ENCODE assay signal across 7 mouse cellular contexts in the genomic region with DNA sequence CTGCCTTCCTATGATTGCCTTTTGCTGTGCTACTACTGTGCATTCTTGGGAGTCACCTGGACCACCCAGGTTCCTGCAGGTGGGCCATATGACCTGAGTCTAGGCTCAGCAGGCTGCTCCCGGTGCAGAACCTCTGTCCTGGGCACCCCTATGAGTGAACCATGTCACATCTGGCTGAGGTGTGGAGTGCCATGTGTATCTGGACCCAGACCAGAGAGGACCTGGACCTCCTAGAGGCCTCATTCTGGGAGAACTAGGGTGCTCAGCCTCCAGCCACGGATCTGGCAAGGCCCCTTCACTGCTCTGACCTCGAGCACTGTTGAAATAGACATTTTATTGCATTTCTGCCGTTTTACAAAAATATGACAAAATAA. TPM values are rescaled to one million over a fixed set of nuclear protein-coding genes. Genes with fewer than 3 reads are reported as not detected.
DNase-seq lines count a peak whose midpoint lies in the region; ATAC-seq lines count a peak whose summit lies in the region.

No protein-coding gene starts in this region.

- H3K27ac ChIP-seq in liver, embryonic 11.5 days (ENCODE audit: low read depth, low read length): peak overlapping the region; percentile 73; the same call in 1 of the 2 replicates
- H3K27ac ChIP-seq in forebrain, embryonic 11.5 days (ENCODE audit: low read depth, low read length): peak overlapping the region; percentile 64; the same call in 1 of the 2 replicates
- peak overlapping the region; percentile 79; the same call in 1 of the 2 replicates for H3K27ac ChIP-seq in limb, embryonic 12.5 days
- H3K27ac ChIP-seq in stomach, embryonic 14.5 days (ENCODE audit: low read length): peak overlapping the region; percentile 79; the same call in 1 of the 2 replicates

- no peak for ATAC-seq in liver, embryonic 11.5 days (replicated peaks; ENCODE audit: low FRiP score)
- ATAC-seq in forebrain, embryonic 11.5 days (replicated peaks; ENCODE audit: low FRiP score): peak; percentile 19
- peak; percentile 11; the same call in 1 of the 2 replicates for ATAC-seq in limb, embryonic 12.5 days (ENCODE audit: insufficient number of reproducible peaks, insufficient read depth, low FRiP score, low TSS enrichment, low read depth)
- ATAC-seq in stomach, embryonic 14.5 days (ENCODE audit: insufficient number of reproducible peaks, insufficient read depth, low FRiP score, low read depth): no peak

- peaks cover 4% of the 10 kb centered on the region for H3K27me3 ChIP-seq in liver, embryonic 11.5 days (replicated peaks; ENCODE audit: control insufficient read depth, insufficient read depth, low read length)
- no peaks in the 10 kb centered on the region for H3K27me3 ChIP-seq in forebrain, embryonic 11.5 days (ENCODE audit: control insufficient read depth, insufficient read depth, low read length)
- H3K27me3 ChIP-seq in limb, embryonic 12.5 days: no peaks in the 10 kb centered on the region
- H3K27me3 ChIP-seq in stomach, embryonic 14.5 days (ENCODE audit: control insufficient read depth, insufficient read depth, low read length): no peaks in the 10 kb centered on the region

- peak overlapping the region; percentile 70 for H3K4me3 ChIP-seq in liver, embryonic 11.5 days (ENCODE audit: low read depth, low read length)
- peak overlapping the region; percentile 51 for H3K4me3 ChIP-seq in forebrain, embryonic 11.5 days (ENCODE audit: low read depth, low read length)
- peak overlapping the region; percentile 64 for H3K4me3 ChIP-seq in limb, embryonic 12.5 days (replicated peaks)
- peak overlapping the region; percentile 57 for H3K4me3 ChIP-seq in stomach, embryonic 14.5 days (ENCODE audit: low read depth, low read length)

- peak overlapping the region; percentile 93 for H3K4me2 ChIP-seq in liver, embryonic 11.5 days
- H3K4me2 ChIP-seq in forebrain, embryonic 11.5 days (ENCODE audit: low read depth, low read length, severe bottlenecking): peak overlapping the region; percentile 86
- peak overlapping the region; percentile 85 for H3K4me2 ChIP-seq in limb, embryonic 12.5 days
- H3K4me2 ChIP-seq in stomach, embryonic 14.5 days (replicated peaks; ENCODE audit: low read depth, low read length): peak overlapping the region; percentile 62

- intact Hi-C loops in left cerebral cortex, postnatal 14 days (cut with DNase I): no loop called here

- H3K4me1 ChIP-seq in liver, embryonic 11.5 days (replicated peaks; ENCODE audit: control insufficient read depth, insufficient read depth, low read length): peaks cover 14% of the 10 kb centered on the region
- H3K4me1 ChIP-seq in forebrain, embryonic 11.5 days (replicated peaks; ENCODE audit: control insufficient read depth, insufficient read depth, low read length): peaks cover 4% of the 10 kb centered on the region
- peaks cover 9% of the 10 kb centered on the region for H3K4me1 ChIP-seq in limb, embryonic 12.5 days (replicated peaks)
- no peaks in the 10 kb centered on the region for H3K4me1 ChIP-seq in stomach, embryonic 14.5 days (ENCODE audit: control insufficient read depth, insufficient read depth, low read length)

- peaks cover 34% of the 10 kb centered on the region for H3K36me3 ChIP-seq in liver, embryonic 11.5 days (ENCODE audit: control insufficient read depth, insufficient read depth, low read length)
- H3K36me3 ChIP-seq in forebrain, embryonic 11.5 days (ENCODE audit: control insufficient read depth, insufficient read depth, low read length): no peaks in the 10 kb centered on the region; the same call in none of the 2 replicates
- peaks cover 71% of the 10 kb centered on the region for H3K36me3 ChIP-seq in limb, embryonic 12.5 days
- H3K36me3 ChIP-seq in stomach, embryonic 14.5 days (ENCODE audit: control insufficient read depth, insufficient read depth, low read length): peaks cover 46% of the 10 kb centered on the region

- WGBS in liver, embryonic 11.5 days: 31% methylated on average over 4 of the region's 4 CpGs
- 32% methylated on average over 4 of the region's 4 CpGs for WGBS in forebrain, embryonic 11.5 days
- WGBS in limb, embryonic 12.5 days: 21% methylated on average over 4 of the region's 4 CpGs
- WGBS in stomach, embryonic 14.5 days: 16% methylated on average over 4 of the region's 4 CpGs

- no peak for DNase-seq in liver, embryonic 11.5 days (ENCODE audit: low spot score)
- no peak for DNase-seq in liver
- no peak for DNase-seq in forebrain, embryonic 11.5 days (ENCODE audit: low spot score)
- DNase-seq in layer of hippocampus, postnatal 36 days: no peak
- DNase-seq in left cerebral cortex, postnatal 14 days (ENCODE audit: low spot score in 2 of 2): no peak

- H3K9me3 ChIP-seq in liver, embryonic 11.5 days (ENCODE audit: control insufficient read depth, low read length): no peaks in the 10 kb centered on the region
- no peaks in the 10 kb centered on the region for H3K9me3 ChIP-seq in forebrain, embryonic 11.5 days (ENCODE audit: control insufficient read depth, low read length)
- H3K9me3 ChIP-seq in limb, embryonic 12.5 days: no peaks in the 10 kb centered on the region
- H3K9me3 ChIP-seq in stomach, embryonic 14.5 days (ENCODE audit: control insufficient read depth, low read depth, low read length): no peaks in the 10 kb centered on the region

- peak overlapping the region; percentile 75 for H3K9ac ChIP-seq in liver, embryonic 11.5 days (ENCODE audit: low read depth, low read length)
- H3K9ac ChIP-seq in forebrain, embryonic 11.5 days (ENCODE audit: low read length): peak overlapping the region; percentile 70
- H3K9ac ChIP-seq in limb, embryonic 12.5 days (replicated peaks): peak overlapping the region; percentile 77
- peak overlapping the region; percentile 52; the same call in 1 of the 2 replicates for H3K9ac ChIP-seq in stomach, embryonic 14.5 days (replicated peaks; ENCODE audit: low read depth, low read length)

RNA-seq across cellular contexts. Expression of a gene that starts 6.7 kb away (rescaled TPM):
- 94.1 and 98.2 TPM in 2 replicates for polyA plus RNA-seq in liver, embryonic 11.5 days (2014; fragmentation: Nextera tagmentation; extraction: Ambion mirVana)
- 133 and 146 TPM in 2 replicates for polyA plus RNA-seq in forebrain, embryonic 11.5 days (2014; fragmentation: Nextera tagmentation; extraction: Ambion mirVana)
- 99.8 and 106 TPM in 2 replicates for polyA plus RNA-seq in limb, embryonic 12.5 days (2016; fragmentation: Nextera tagmentation; extraction: Ambion mirVana)
- 94.8 and 98.9 TPM in 2 replicates for polyA plus RNA-seq in stomach, embryonic 14.5 days (2014; fragmentation: Nextera tagmentation; extraction: Ambion mirVana)
- 10 to 100 TPM; 87.6 to 93.5 TPM for total RNA-seq in layer of hippocampus, postnatal 36 days (2021)
- total RNA-seq in left cerebral cortex, postnatal 14 days (2021): 100 to 1,000 TPM in 1 of 2 experiments, 10 to 100 TPM in 1; 96.0 to 106 TPM

RNA-seq across cellular contexts. Expression of a gene that starts 10.1 kb away (rescaled TPM):
- polyA plus RNA-seq in liver, embryonic 11.5 days (2014; fragmentation: Nextera tagmentation; extraction: Ambion mirVana): 0.60 and 0.96 TPM in 2 replicates
- 5.7 and 9.3 TPM in 2 replicates for polyA plus RNA-seq in forebrain, embryonic 11.5 days (2014; fragmentation: Nextera tagmentation; extraction: Ambion mirVana)
- 6.8 and 6.9 TPM in 2 replicates for polyA plus RNA-seq in limb, embryonic 12.5 days (2016; fragmentation: Nextera tagmentation; extraction: Ambion mirVana)
- 2.3 TPM in 2 replicates for polyA plus RNA-seq in stomach, embryonic 14.5 days (2014; fragmentation: Nextera tagmentation; extraction: Ambion mirVana)
- total RNA-seq in layer of hippocampus, postnatal 36 days (2021): 10 to 100 TPM; 54.3 to 55.1 TPM
- 10 to 100 TPM; 68.7 to 74.9 TPM for total RNA-seq in left cerebral cortex, postnatal 14 days (2021)

RNA-seq across cellular contexts. Expression of a gene that starts 10.9 kb away (rescaled TPM):
- 215 and 229 TPM in 2 replicates for polyA plus RNA-seq in liver, embryonic 11.5 days (2014; fragmentation: Nextera tagmentation; extraction: Ambion mirVana)
- 186 TPM in 2 replicates for polyA plus RNA-seq in forebrain, embryonic 11.5 days (2014; fragmentation: Nextera tagmentation; extraction: Ambion mirVana)
- polyA plus RNA-seq in limb, embryonic 12.5 days (2016; fragmentation: Nextera tagmentation; extraction: Ambion mirVana): 180 and 203 TPM in 2 replicates
- polyA plus RNA-seq in stomach, embryonic 14.5 days (2014; fragmentation: Nextera tagmentation; extraction: Ambion mirVana): 139 and 154 TPM in 2 replicates
- total RNA-seq in layer of hippocampus, postnatal 36 days (2021): 10 to 100 TPM; 49.6 to 52.1 TPM
- 10 to 100 TPM; 75.5 to 79.8 TPM for total RNA-seq in left cerebral cortex, postnatal 14 days (2021)

RNA-seq across cellular contexts. Expression of a gene that starts 12.2 kb away (rescaled TPM):
- polyA plus RNA-seq in liver, embryonic 11.5 days (2014; fragmentation: Nextera tagmentation; extraction: Ambion mirVana): 9.5 and 10.4 TPM in 2 replicates
- polyA plus RNA-seq in forebrain, embryonic 11.5 days (2014; fragmentation: Nextera tagmentation; extraction: Ambion mirVana): 7.9 and 10.8 TPM in 2 replicates
- polyA plus RNA-seq in limb, embryonic 12.5 days (2016; fragmentation: Nextera tagmentation; extraction: Ambion mirVana): 22.1 and 23.2 TPM in 2 replicates
- 7.1 and 7.2 TPM in 2 replicates for polyA plus RNA-seq in stomach, embryonic 14.5 days (2014; fragmentation: Nextera tagmentation; extraction: Ambion mirVana)
- total RNA-seq in layer of hippocampus, postnatal 36 days (2021): 10 to 100 TPM; 31.7 to 33.3 TPM
- 10 to 100 TPM; 29.8 to 30.8 TPM for total RNA-seq in left cerebral cortex, postnatal 14 days (2021)

RNA-seq across cellular contexts. Expression of a gene that starts 12.2 kb away (rescaled TPM):
- polyA plus RNA-seq in liver, embryonic 11.5 days (2014; fragmentation: Nextera tagmentation; extraction: Ambion mirVana): 20.6 and 21.4 TPM in 2 replicates
- 76.6 and 76.7 TPM in 2 replicates for polyA plus RNA-seq in forebrain, embryonic 11.5 days (2014; fragmentation: Nextera tagmentation; extraction: Ambion mirVana)
- 78.2 and 82.8 TPM in 2 replicates for polyA plus RNA-seq in limb, embryonic 12.5 days (2016; fragmentation: Nextera tagmentation; extraction: Ambion mirVana)
- polyA plus RNA-seq in stomach, embryonic 14.5 days (2014; fragmentation: Nextera tagmentation; extraction: Ambion mirVana): 28.4 and 30.0 TPM in 2 replicates
- total RNA-seq in layer of hippocampus, postnatal 36 days (2021): 100 to 1,000 TPM; 274 to 278 TPM
- 100 to 1,000 TPM; 225 to 230 TPM for total RNA-seq in left cerebral cortex, postnatal 14 days (2021)

Comparison
In these comparisons a context has a peak if more than half of its experiments do, and no peak if none do; other contexts are left out.
1. ATAC-seq: peak in forebrain, embryonic 11.5 days (single experiment) and limb, embryonic 12.5 days (single experiment); none in liver, embryonic 11.5 days (single experiment) and stomach, embryonic 14.5 days (single experiment).
2. Peak in every context shown above with its lines, with median percentiles within 50 percentile points of each other: H3K27ac ChIP-seq, H3K4me2 ChIP-seq, H3K4me3 ChIP-seq and H3K9ac ChIP-seq.